Mouse (Mus musculus) heart, embryonic 10.5 days (tissue): ENCODE data around the gene Rad18. TPM values are rescaled to one million over a fixed set of nuclear protein-coding genes. Genes with fewer than 3 reads are reported as not detected.

Experiments
- DNase-seq: peaks from one replicate; pipeline ENCODE4 v3.0.0-alpha.2; 2017; ENCODE audit warnings: low spot score
- H3K27ac ChIP-seq: fragments of 300-500 bp; sonication (generic); 2 replicates; pipeline ENCODE4 v1.5.1; 2016; ENCODE audit warnings: mild to moderate bottlenecking
- H3K27me3 ChIP-seq: fragments of 300-500 bp; sonication (generic); 2 replicates; pipeline ENCODE4 v1.6.1; 2016; ENCODE audit warnings: mild to moderate bottlenecking; ENCODE audit not compliant: poor library complexity, insufficient read depth, severe bottlenecking
- H3K36me3 ChIP-seq: fragments of 300-500 bp; sonication (generic); 2 replicates; pipeline ENCODE4 v1.6.1; 2016; ENCODE audit warnings: mild to moderate bottlenecking, moderate library complexity
- H3K4me1 ChIP-seq: fragments of 300-500 bp; sonication (generic); 2 replicates; pipeline ENCODE4 v1.6.1; 2016; ENCODE audit warnings: mild to moderate bottlenecking
- H3K4me3 ChIP-seq: fragments of 300-500 bp; sonication (generic); 2 replicates; pipeline ENCODE4 v1.5.1; 2016; ENCODE audit warnings: mild to moderate bottlenecking, moderate library complexity
- H3K9me3 ChIP-seq: fragments of 300-500 bp; sonication (generic); 2 replicates; pipeline ENCODE4 v1.6.1; 2016; ENCODE audit warnings: mild to moderate bottlenecking, moderate library complexity
- WGBS: fragments of 180-500 bp; shearing (Covaris S2); methylation state at CpG from one replicate; pipeline ENCODE4 v1.1.7; 2016; 5-methylcytosine and 5-hydroxymethylcytosine counted together
- polyA plus RNA-seq: library from polyadenylated mRNA; unstranded; fragments of >200 nt; fragmentation: Nextera tagmentation; extraction: Ambion mirVana; gene quantifications from 2 replicates; pipeline ENCODE4 v1.2.1, GENCODE M21; 2016

The Rad18 gene
- polyA plus RNA-seq: 32.9 and 39.5 TPM in 2 replicates

- Histone ChIP-seq H3K27me3 (peaks cover 10% of the 10 kb centered on the region; the same call in 1 of the 2 replicates), H3K9me3 (no peaks in the 10 kb centered on the region), H3K27ac (peak within 1 kb of the TSS; percentile 94), H3K4me3 (peak within 1 kb of the TSS; percentile 80), H3K4me1 (0 out of 2 replicates have a peak, but pooled peaks cover 3% of the 10 kb centered on the region), H3K36me3 (peaks cover 12% of the 10 kb centered on the region; the same call in 1 of the 2 replicates)
- under 1% methylated on average over 75 of the region's 77 CpGs for WGBS
- DNase-seq: peak; percentile 95
These were observed at the start of gene Rad18 for GRCm38 (mm10) chr6:112696056-112696950. Gene Rad18 (minus strand): TSS chr6:112696686.

- H3K27me3 ChIP-seq: no peaks in the 10 kb centered on the region
- no peak overlapping the region for H3K4me3 ChIP-seq
- no peaks in the 10 kb centered on the region for H3K9me3 ChIP-seq
- H3K4me1 ChIP-seq: no peaks in the 10 kb centered on the region
- H3K36me3 ChIP-seq: no peaks in the 10 kb centered on the region
- 77% methylated on average over 2 of the region's 2 CpGs for WGBS
- no peak for DNase-seq
- H3K27ac ChIP-seq: no peak overlapping the region
These were observed 45.8 kb upstream of the Rad18 start for GRCm38 (mm10) chr6:112742297-112742696.

- Histone ChIP-seq H3K27me3 (no peaks in the 10 kb centered on the region), H3K9me3 (no peaks in the 10 kb centered on the region), H3K27ac (no peak overlapping the region), H3K4me1 (no peaks in the 10 kb centered on the region), H3K4me3 (no peak overlapping the region), H3K36me3 (no peaks in the 10 kb centered on the region)
- 80% methylated on average over 5 of the region's 5 CpGs for WGBS
- no peak for DNase-seq
These were observed 45.3 kb upstream of the Rad18 start for GRCm38 (mm10) chr6:112741766-112742165.

GRCm38 (mm10) chr6:112739635-112740034 lies 43.1 kb upstream of the Rad18 start:
- no peaks in the 10 kb centered on the region for H3K9me3 ChIP-seq
- H3K4me1 ChIP-seq: no peaks in the 10 kb centered on the region
- no peak overlapping the region for H3K4me3 ChIP-seq
- H3K36me3 ChIP-seq: no peaks in the 10 kb centered on the region
- no peak overlapping the region for H3K27ac ChIP-seq
- WGBS: 90% methylated on average over 3 of the region's 3 CpGs
- no peak for DNase-seq
- no peaks in the 10 kb centered on the region for H3K27me3 ChIP-seq

GRCm38 (mm10) chr6:112738924-112739323 lies 42.4 kb upstream of the Rad18 start:
- H3K27me3 ChIP-seq: no peaks in the 10 kb centered on the region
- H3K4me3 ChIP-seq: no peak overlapping the region
- no peaks in the 10 kb centered on the region for H3K9me3 ChIP-seq
- no peaks in the 10 kb centered on the region for H3K4me1 ChIP-seq
- DNase-seq: no peak
- WGBS: 85% methylated on average over 6 of the region's 6 CpGs
- H3K36me3 ChIP-seq: no peaks in the 10 kb centered on the region
- H3K27ac ChIP-seq: no peak overlapping the region

GRCm38 (mm10) chr6:112736471-112736870 lies 40.0 kb upstream of the Rad18 start:
- DNase-seq: no peak
- Histone ChIP-seq H3K36me3 (no peaks in the 10 kb centered on the region), H3K4me1 (no peaks in the 10 kb centered on the region), H3K4me3 (no peak overlapping the region), H3K9me3 (no peaks in the 10 kb centered on the region), H3K27me3 (no peaks in the 10 kb centered on the region), H3K27ac (no peak overlapping the region)
- WGBS: 85% methylated on average over 3 of the region's 3 CpGs

- DNase-seq: no peak
- no peak overlapping the region for H3K27ac ChIP-seq
- no peaks in the 10 kb centered on the region for H3K9me3 ChIP-seq
- no peak overlapping the region for H3K4me3 ChIP-seq
- 80% methylated on average over 2 of the region's 2 CpGs for WGBS
- no peaks in the 10 kb centered on the region for H3K4me1 ChIP-seq
- H3K36me3 ChIP-seq: no peaks in the 10 kb centered on the region
- no peaks in the 10 kb centered on the region for H3K27me3 ChIP-seq
These were observed 38.6 kb upstream of the Rad18 start for GRCm38 (mm10) chr6:112735054-112735453.

- H3K4me1 ChIP-seq: peaks cover 8% of the 10 kb centered on the region; the same call in 1 of the 2 replicates
- WGBS: 72% methylated on average over 5 of the region's 5 CpGs
- no peak for DNase-seq
These were observed 37.5 kb upstream of the Rad18 start for GRCm38 (mm10) chr6:112733942-112734341.

GRCm38 (mm10) chr6:112732434-112732833 lies 35.9 kb upstream of the Rad18 start:
- Histone ChIP-seq H3K9me3 (no peaks in the 10 kb centered on the region), H3K27ac (no peak overlapping the region), H3K36me3 (no peaks in the 10 kb centered on the region), H3K4me3 (no peak overlapping the region), H3K4me1 (peaks cover 21% of the 10 kb centered on the region), H3K27me3 (no peaks in the 10 kb centered on the region)
- no peak for DNase-seq
- WGBS: 93% methylated on average over 3 of the region's 3 CpGs

More at GRCm38 (mm10) chr6:112733942-112734341, 37.5 kb upstream of the Rad18 start:
- Histone ChIP-seq H3K9me3 (no peaks in the 10 kb centered on the region), H3K4me3 (no peak overlapping the region), H3K27me3 (no peaks in the 10 kb centered on the region), H3K36me3 (no peaks in the 10 kb centered on the region), H3K27ac (no peak overlapping the region)

GRCm38 (mm10) chr6:112731386-112731785 lies 34.9 kb upstream of the Rad18 start:
- Histone ChIP-seq H3K4me3 (no peak overlapping the region), H3K27me3 (no peaks in the 10 kb centered on the region), H3K9me3 (no peaks in the 10 kb centered on the region), H3K4me1 (peaks cover 26% of the 10 kb centered on the region), H3K27ac (no peak overlapping the region), H3K36me3 (no peaks in the 10 kb centered on the region)
- WGBS: 89% methylated on average over 10 of the region's 10 CpGs
- no peak for DNase-seq

GRCm38 (mm10) chr6:112728760-112729422 lies 32.4 kb upstream of the Rad18 start:
- Histone ChIP-seq H3K27ac (peak overlapping the region; percentile 84), H3K36me3 (no peaks in the 10 kb centered on the region), H3K4me1 (peaks cover 26% of the 10 kb centered on the region), H3K9me3 (no peaks in the 10 kb centered on the region), H3K4me3 (peak overlapping the region; percentile 53), H3K27me3 (no peaks in the 10 kb centered on the region)
- DNase-seq: peak; percentile 90
- WGBS: 5% methylated on average over 17 of the region's 17 CpGs

- 86% methylated on average over 4 of the region's 4 CpGs for whole genome bisulfite sequencing
- H3K4me1 ChIP-seq: peaks cover 26% of the 10 kb centered on the region
- no peak overlapping the region for H3K27ac ChIP-seq
- H3K9me3 ChIP-seq: no peaks in the 10 kb centered on the region
- no peak for DNase-seq
- peaks cover 7% of the 10 kb centered on the region; the same call in 1 of the 2 replicates for H3K27me3 ChIP-seq
- H3K36me3 ChIP-seq: 0 out of 2 replicates have a peak, but pooled peaks cover 3% of the 10 kb centered on the region
- H3K4me3 ChIP-seq: no peak overlapping the region
These were observed 29.0 kb upstream of the Rad18 start for GRCm38 (mm10) chr6:112725468-112725867.
